Mouse (Mus musculus) C2C12 (cell line): ENCODE results near the gene Wbp2. TPM values are rescaled to one million over a fixed set of nuclear protein-coding genes. Genes with fewer than 3 reads are reported as not detected.

ENCODE experiments used
- H3K27me3 ChIP-seq: one replicate; pipeline ENCODE4 v1.6.1; 2011; ENCODE audit not compliant: control insufficient read depth, insufficient read depth, insufficient read length
- H3K36me3 ChIP-seq: one replicate; pipeline ENCODE4 v1.6.1; 2011; ENCODE audit not compliant: control insufficient read depth, insufficient read depth
- H3K4me3 ChIP-seq: one replicate; pipeline ENCODE4 v1.5.1; 2011; ENCODE audit warnings: mild to moderate bottlenecking, control low read depth; ENCODE audit not compliant: poor library complexity, insufficient read depth, severe bottlenecking
- H3K79me2 ChIP-seq: one replicate; pipeline ENCODE4 v1.6.1; 2011; ENCODE audit not compliant: control insufficient read depth, insufficient read depth
- H3K79me3 ChIP-seq: one replicate; pipeline ENCODE4 v1.6.1; 2011; ENCODE audit warnings: low read depth, control low read depth
- H3ac ChIP-seq: one replicate; pipeline ENCODE3; 2011; ENCODE audit warnings: low read depth; ENCODE audit not compliant: control insufficient read depth, insufficient read length
- CEBPB ChIP-seq: IDR thresholded peaks from one replicate; pipeline ENCODE4 v1.6.1; 2011; ENCODE audit warnings: low read depth, mild to moderate bottlenecking, control low read depth, moderate library complexity
- CTCF ChIP-seq: IDR thresholded peaks from one replicate; pipeline ENCODE4 v1.5.1; 2011; ENCODE audit not compliant: control insufficient read depth, insufficient read depth, insufficient read length
- FOSL1 ChIP-seq: IDR thresholded peaks from one replicate; pipeline ENCODE4 v1.8.0; 2011; ENCODE audit warnings: mild to moderate bottlenecking, low read length; ENCODE audit not compliant: poor library complexity, insufficient read depth, severe bottlenecking
- MAX ChIP-seq: IDR thresholded peaks from one replicate; pipeline ENCODE4 v1.6.1; 2011; ENCODE audit warnings: mild to moderate bottlenecking, control low read depth
- MYOD1 ChIP-seq: IDR thresholded peaks from one replicate; pipeline ENCODE4 v1.6.1; 2011; ENCODE audit warnings: low read depth; ENCODE audit not compliant: control insufficient read depth, insufficient read length
- MYOG ChIP-seq: IDR thresholded peaks from one replicate; pipeline ENCODE4 v1.6.1; 2011; ENCODE audit not compliant: control insufficient read depth, insufficient read length; ENCODE audit errors: extremely low read depth
- USF1 ChIP-seq: IDR thresholded peaks from one replicate; pipeline ENCODE4 v1.6.1; 2011; ENCODE audit warnings: low read depth, mild to moderate bottlenecking, control low read depth, moderate library complexity
- polyA plus RNA-seq: library from polyadenylated mRNA; unstranded; fragments of >200 nt; fragmentation: generic; extraction: Trizol; gene quantifications from one replicate; pipeline ENCODE4 v1.2.1, GENCODE M21; 2012; ENCODE audit warnings: missing spikeins

The Wbp2 gene
- polyA plus RNA-seq, 1 experiment: 87.6 TPM

GRCm38 (mm10) chr11:116059691-116060025, 27.1 kb downstream of the Wbp2 start:
- no peak overlapping the region for H3ac ChIP-seq
- no peaks in the 10 kb centered on the region for H3K27me3 ChIP-seq
- H3K79me2 ChIP-seq: no peaks in the 10 kb centered on the region
- H3K4me3 ChIP-seq: no peak overlapping the region
- TF ChIP-seq CTCF (no peak), USF1 (no peak), CEBPB (no peak), MYOG (no peak), FOSL1 (no peak), MAX (no peak), MYOD1 (no peak)
- no peaks in the 10 kb centered on the region for H3K79me3 ChIP-seq
- H3K36me3 ChIP-seq: peaks cover 58% of the 10 kb centered on the region

GRCm38 (mm10) chr11:116058868-116059690, 27.7 kb downstream of the Wbp2 start:
- no peaks in the 10 kb centered on the region for H3K79me2 ChIP-seq
- TF ChIP-seq MYOG (no peak), CEBPB (no peak), MAX (no peak), MYOD1 (no peak), USF1 (no peak), FOSL1 (no peak), CTCF (no peak)
- H3ac ChIP-seq: no peak overlapping the region
- no peaks in the 10 kb centered on the region for H3K27me3 ChIP-seq
- H3K36me3 ChIP-seq: peaks cover 62% of the 10 kb centered on the region
- no peak overlapping the region for H3K4me3 ChIP-seq
- no peaks in the 10 kb centered on the region for H3K79me3 ChIP-seq

GRCm38 (mm10) chr11:116058022-116058614, 28.7 kb downstream of the Wbp2 start:
- TF ChIP-seq MYOD1 (no peak), USF1 (no peak), CTCF (no peak), FOSL1 (no peak)
- Histone ChIP-seq H3K79me3 (no peaks in the 10 kb centered on the region), H3ac (no peak overlapping the region), H3K27me3 (no peaks in the 10 kb centered on the region), H3K36me3 (peaks cover 70% of the 10 kb centered on the region), H3K4me3 (no peak overlapping the region), H3K79me2 (no peaks in the 10 kb centered on the region)

GRCm38 (mm10) chr11:116057237-116057881, 29.4 kb downstream of the Wbp2 start:
- peaks cover 78% of the 10 kb centered on the region for H3K36me3 ChIP-seq
- no peak overlapping the region for H3K4me3 ChIP-seq
- H3K79me2 ChIP-seq: no peaks in the 10 kb centered on the region
- H3K27me3 ChIP-seq: no peaks in the 10 kb centered on the region
- H3K79me3 ChIP-seq: no peaks in the 10 kb centered on the region
- H3ac ChIP-seq: no peak overlapping the region
- TF ChIP-seq MAX (no peak), USF1 (no peak), MYOD1 (no peak), MYOG (no peak), FOSL1 (no peak), CEBPB (no peak), CTCF (no peak)

DNA sequence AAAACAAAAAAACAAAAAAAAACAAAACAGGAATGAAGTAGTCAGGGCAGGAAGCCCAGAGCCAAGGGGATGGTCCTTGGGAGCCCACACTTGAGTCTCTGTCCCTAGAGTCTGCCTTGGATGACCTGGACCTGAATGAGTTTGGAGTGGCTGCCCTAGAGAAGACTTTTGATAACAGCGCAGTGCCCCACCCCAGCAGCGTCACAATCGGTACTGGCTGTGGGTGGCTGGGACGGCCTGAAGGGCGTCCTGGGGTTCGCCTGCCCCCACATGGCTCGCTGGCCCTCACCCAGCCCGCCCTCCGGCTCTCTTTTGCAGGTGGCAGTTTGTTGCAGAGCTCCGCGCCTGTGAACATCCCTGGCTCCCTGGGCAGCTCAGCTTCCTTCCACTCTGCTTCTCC, 30.9 kb downstream of the Wbp2 start:
- Histone ChIP-seq H3K36me3 (peaks cover 79% of the 10 kb centered on the region), H3K79me2 (no peaks in the 10 kb centered on the region), H3ac (no peak overlapping the region), H3K4me3 (no peak overlapping the region), H3K27me3 (no peaks in the 10 kb centered on the region), H3K79me3 (no peaks in the 10 kb centered on the region)
- TF ChIP-seq CEBPB: no peak
- no peak for TF ChIP-seq MYOG
- no peak for TF ChIP-seq FOSL1
- TF ChIP-seq CTCF: no peak
- TF ChIP-seq MAX: no peak
- TF ChIP-seq USF1: no peak
- no peak for TF ChIP-seq MYOD1
